Mouse (Mus musculus): ENCODE data around the gene Fkbpl.

Gene Fkbpl

DNA sequence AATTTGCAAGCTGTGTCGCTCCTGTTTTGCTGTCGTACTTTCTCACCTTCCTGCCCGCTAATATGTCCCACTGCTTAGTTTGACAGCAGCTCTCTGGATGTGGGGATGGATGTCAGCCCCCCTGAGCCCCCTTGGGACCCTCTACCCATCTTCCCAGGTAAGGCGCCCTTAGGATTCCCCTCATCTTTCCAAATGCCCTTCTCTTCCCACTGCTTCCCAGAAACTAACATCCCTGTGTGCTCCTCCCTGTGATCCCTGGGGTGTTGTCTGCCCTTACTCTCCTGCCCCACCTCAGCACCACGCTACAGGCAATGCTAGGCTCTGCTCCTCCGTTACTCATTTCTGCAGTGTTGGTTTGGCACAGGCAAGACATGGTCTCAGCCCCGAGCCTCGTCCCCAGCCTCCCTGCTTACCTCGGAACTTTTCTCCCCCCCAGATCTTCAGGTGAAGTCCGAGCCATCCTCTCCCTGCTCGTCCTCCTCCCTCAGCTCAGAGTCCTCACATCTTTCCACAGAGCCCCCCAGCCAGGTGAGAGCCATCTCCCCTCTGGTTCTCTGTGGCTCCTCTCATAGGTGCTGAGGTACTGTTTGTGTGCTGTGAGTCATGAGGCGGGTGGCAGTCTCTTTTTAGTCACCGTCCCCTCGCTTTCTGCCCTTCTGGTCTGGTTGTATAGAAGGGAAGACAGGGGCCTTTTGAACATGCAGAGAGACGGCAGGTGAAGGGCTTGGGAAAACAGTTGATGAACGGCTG is 3.8 kb downstream of the Fkbpl start:
- no peak for DNase-seq (ENCODE audit: low spot score)

DNA sequence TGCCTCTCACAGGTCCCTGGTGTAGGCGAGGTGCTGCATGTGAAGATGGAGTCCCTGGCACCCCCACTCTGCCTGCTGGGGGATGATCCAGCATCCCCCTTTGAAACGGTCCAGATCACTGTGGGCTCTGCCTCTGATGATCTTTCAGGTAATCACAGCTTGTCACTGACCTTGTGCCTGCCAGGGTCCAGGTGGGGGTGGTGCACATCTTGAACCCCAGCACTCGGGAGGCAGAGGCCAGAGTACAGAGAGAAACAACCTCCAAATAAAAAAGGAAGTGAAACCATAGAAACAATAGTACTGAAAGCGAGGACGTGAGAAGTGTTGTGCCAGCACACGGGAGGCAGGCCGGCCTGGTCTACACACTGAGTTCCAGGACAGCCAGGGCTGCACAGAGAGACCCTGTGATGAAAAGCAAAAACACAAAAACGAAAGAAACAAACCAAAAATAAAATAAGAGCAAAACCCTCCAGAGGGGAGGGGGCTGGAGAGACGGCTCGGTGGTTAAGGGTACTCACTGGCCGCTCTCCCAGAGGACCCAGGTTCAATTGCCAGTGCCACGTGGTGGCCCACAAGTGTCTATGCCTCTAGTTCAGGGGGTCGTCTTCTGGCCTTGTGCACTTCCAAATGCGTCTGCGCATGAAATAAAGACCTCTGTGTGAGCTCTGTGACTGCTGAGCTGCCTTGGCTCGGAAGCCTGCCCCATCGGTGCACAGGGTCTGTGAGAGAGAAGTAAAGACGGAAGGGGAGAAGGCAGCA is 4.7 kb downstream of the Fkbpl start:
- DNase-seq (ENCODE audit: low spot score), result no peak

DNA sequence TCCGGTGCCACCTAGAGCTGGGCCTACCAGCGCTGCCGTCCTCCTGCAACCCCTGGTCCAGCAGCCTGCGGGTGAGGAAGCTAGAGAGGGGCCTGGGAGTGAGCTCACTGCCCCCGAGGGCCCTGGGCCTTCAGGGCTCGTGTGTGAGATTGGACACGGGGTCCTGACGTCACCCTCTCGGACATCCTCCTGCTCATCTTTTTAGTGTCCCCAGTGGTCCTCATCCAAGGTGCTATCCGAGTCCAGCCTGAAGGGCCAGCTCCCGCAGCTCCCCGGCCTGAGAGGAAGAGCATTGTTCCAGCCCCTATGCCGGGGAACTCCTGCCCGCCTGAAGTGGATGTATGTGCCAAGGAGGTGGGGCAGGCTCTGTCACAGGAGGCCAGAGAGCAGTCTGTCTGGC is 6.2 kb downstream of the Fkbpl start:
- DNase-seq (ENCODE audit: low spot score), result no peak

DNA sequence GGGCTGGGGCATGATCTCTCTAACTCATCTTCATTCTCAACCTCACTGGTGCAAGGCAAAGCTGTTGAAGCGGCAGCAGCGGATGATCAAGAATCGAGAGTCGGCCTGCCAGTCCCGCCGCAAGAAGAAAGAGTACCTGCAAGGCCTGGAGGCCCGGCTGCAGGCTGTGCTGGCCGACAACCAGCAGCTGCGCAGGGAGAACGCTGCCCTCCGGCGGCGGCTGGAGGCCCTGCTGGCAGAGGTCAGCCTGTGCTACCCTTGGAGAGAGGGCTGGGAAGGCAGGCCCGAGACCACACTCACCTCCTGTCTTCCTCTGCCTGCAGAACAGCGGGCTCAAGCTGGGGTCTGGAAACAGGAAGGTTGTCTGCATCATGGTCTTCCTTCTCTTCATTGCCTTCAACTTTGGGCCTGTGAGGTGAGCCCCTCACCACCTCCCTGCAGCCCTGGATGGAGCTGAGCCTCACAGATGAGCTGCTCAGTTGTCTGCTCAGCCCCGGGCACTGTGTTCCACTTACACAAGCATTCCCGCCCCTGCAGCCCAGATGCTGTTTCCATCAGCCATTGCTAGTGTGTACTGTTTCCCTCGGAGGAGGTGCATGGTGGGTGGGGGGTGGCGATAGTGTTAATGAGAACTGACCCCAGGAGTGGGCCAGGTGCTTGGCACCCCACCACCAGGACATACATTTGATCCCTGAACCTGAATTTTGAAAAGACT is 7.1 kb downstream of the Fkbpl start:
- peak; percentile 69 for DNase-seq (ENCODE audit: low spot score)

DNA sequence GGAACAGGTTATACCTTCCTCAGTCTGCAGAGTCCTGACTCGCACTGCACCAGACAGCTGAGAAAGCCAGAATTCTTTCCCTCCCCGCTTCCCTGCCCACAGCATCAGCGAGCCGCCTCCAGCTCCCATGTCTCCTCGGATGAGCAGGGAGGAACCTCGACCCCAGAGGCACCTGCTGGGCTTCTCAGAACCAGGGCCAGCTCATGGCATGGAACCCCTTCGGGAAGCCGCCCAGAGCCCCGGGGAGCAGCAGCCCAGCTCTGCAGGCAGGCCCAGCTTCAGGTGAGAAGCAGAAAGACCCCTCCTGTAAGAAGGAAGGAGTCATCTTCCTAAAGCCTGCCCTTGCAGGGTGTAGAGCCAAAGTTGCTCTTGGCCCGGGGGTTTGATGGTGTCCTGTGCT is 8.0 kb downstream of the Fkbpl start:
- no peak for DNase-seq (ENCODE audit: low spot score)

DNA sequence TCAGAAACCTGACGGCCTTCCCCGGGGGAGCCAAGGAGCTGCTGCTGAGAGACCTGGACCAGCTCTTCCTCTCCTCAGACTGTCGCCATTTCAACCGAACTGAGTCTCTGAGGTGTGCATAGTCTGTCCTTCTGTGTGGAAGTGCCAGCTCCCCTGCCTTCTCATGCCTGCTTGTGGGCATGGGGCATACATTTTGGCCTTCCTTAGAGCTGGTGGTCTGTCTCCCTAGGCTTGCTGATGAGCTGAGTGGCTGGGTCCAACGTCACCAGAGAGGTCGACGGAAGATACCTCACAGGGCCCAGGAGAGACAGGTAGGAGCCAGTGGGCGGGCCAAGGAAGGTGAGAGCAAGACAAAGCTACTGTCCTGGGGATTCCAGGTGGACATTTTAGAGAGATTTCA is 8.4 kb downstream of the Fkbpl start:
- no peak for DNase-seq (ENCODE audit: low spot score)

DNA sequence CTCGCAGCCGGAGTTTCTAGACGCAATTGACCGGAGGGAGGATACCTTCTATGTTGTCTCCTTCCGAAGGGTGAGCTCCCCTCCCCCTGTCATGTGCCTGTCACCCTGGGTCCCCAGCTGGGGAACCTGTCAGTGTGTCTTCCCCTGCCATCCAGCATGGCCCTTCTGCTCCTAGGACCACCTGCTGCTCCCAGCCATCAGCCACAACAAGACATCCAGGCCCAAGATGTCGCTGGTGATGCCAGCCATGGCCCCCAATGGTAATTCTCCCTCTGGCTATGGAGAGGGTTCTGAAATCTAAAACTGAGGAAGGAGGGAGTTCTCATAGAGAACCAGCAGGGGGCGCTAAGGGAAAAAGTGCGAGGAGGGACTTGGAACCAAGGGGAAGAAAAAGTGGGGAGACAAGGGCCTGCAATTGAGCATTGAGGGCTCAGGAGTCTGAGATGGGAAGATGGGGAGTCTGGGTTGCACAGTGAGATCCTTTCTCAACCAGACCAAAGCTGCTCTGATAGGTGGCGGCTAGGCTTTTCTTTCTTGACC is 9.3 kb downstream of the Fkbpl start:
- peak; percentile 80 for DNase-seq (ENCODE audit: low spot score)

DNA sequence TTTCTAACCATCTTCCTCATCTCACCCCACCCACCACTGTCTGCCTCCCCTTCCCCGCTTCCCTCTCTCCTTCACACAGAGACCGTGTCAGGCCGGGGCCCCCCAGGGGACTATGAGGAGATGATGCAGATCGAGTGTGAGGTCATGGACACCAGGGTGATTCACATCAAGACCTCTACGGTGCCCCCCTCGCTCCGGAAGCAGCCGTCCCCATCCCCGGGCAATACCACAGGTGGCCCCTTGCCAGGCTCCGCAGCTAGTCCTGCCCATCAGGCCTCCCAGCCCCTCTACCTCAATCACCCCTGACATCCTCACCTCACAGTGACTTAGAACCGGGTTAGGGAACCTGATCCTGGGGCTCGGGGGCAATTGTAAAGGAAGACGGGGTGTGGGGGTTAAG is 9.8 kb downstream of the Fkbpl start:
- DNase-seq (ENCODE audit: low spot score), result no peak

DNA sequence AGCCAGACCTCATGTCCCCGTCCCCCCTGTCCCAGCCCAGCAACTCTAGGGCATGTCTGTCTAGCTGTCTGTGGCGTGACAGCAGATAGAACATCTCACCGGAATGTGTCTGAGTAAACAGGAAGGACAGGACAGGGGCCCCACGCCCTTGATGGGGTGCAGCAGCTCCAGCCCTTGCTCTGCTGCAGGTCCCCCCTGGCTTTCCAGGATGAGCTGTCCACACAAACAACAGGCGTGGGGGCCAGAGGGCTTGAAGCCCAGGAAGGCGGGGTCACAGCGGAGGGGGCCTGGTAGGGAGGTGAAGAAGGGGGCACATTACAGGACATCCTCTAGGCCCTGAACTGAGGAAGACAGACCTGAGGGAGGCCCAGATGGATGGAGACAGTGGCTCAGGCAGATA is 10.6 kb downstream of the Fkbpl start:
- no peak for DNase-seq (ENCODE audit: low spot score)

DNA sequence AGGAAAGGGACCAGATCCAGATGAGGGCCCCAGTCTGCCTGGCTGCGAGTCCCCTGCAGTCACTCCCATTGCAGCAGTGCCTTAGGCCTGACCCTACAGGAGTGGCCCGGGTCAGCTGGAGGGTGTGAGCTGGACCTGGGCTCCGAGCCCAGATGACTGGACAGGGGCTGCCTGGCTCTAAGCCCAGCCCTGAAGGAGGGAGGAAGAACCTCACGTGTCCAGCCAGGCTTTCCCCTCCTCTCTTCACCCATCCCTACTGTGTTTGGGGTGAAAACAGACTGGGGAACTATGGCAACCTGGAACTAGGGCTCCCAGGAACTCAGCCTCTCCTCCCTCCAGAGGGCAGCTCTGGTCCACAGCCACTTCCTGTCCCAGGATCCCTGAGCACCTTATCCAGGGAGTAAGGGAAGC is 11.0 kb downstream of the Fkbpl start:
- no peak for DNase-seq (ENCODE audit: low spot score)

DNA sequence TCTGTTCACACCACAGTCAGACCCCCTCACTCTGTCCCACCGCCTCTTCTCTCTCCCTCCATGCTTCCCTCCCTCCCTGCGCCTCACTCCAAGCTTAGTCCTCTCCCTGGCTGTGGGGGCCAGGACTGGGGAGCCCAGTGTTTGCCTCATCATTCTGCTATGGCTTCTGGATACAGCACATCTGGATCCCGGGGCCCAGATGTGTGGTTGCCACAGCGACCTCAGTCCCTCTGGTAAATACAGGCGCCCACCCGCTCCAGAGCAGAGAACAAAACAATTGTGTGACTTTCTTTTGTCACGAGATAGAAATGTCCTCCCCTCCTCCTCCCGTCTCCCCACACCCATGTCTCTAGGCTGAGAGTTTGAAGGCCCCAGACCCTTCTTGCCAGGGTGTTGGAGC is 12.1 kb downstream of the Fkbpl start:
- DNase-seq (ENCODE audit: low spot score), result no peak

DNA sequence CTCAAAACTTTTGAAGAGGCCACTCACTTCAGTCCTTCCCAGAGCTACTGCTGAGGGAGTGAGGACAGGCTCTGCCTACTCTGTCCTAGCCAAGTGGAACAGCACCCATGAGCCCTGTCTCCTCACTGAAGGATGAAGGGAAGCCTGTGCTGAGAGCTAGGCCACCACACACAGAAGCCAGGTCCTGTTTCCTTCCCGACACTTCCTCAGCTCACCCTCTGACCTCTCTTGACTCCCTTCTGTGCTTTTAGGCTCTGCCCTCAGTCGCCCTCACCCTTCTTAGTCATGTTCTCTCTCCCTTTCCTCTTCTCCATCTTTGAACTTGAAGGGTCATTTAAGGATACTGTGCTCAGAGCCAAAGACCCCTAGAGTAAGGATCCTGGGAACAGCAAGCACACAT is 12.7 kb downstream of the Fkbpl start:
- no peak for DNase-seq (ENCODE audit: low spot score)

DNA sequence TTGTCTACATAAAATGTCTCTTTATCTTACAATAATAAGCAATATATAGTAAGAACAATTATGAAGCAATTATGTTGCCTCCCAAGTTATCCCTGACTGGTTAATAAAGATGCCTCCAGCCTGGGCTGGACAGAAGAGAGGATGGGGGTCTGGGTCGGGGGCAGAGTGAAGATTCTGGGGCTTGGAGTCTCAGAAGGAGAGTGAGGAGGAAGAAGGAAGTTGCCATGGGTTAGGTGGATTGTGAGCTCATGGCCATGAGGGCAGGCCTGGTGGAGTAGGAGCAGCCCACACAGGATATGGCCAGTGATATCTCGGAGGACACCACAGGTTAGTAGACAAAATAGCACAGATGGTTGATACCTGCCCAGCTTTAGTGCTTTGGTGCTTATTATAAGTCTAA is 13.6 kb downstream of the Fkbpl start:
- DNase-seq (ENCODE audit: low spot score), result no peak

DNA sequence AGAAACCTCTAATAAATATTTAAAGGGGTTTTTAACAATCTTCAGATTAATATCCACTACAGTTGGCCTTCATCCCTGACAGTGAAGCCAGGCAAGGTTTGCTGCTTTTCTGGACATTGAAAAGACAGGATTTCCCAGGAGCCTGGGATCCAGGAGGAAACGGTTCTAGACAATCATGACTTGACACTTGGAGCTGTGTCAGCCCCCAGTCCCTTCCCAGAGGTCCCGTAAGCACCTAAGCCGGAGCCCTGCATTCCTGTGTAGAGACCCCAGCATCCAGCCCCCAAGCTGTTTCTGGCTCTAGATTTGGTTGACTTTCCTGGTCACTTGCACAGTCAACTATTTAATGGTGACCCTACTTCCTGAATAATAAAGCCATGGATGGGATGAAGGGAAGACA is 14.0 kb downstream of the Fkbpl start:
- DNase-seq (ENCODE audit: low spot score), result no peak

DNA sequence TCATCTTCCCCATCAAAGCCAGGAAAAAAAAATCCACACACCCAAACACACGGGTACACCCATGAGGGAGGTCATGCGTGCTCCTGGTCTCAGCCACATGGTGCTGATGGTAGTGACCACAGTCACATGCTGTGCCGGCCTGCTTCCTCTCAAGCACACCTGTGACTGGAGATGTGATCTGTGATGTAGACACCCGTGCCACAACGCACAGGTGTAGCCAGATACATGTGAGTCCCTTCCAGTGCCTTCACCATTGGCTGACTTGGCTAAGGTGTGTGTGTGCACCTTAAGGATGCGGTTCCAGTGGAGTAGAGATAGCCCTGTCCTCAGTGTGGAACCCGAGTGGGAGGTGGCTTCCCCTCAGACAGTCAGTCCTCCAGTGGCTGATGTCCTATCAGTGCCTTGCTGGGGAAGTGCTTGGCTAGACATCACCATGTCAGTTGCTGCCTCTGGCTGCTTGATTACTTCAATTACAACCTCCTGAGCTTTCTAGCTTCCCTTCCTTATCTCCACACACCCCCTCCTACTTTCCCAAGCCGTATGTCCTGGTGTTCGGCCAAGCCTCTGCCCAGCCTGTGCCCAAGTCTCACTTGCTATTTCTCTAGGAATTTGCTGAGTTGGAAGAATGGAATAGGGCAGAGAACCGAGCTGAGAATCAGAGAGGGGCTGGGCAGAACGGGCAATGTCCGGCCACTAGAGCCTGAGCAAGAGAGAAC is 14.8 kb downstream of the Fkbpl start:
- no peak for DNase-seq (ENCODE audit: low spot score)

DNA sequence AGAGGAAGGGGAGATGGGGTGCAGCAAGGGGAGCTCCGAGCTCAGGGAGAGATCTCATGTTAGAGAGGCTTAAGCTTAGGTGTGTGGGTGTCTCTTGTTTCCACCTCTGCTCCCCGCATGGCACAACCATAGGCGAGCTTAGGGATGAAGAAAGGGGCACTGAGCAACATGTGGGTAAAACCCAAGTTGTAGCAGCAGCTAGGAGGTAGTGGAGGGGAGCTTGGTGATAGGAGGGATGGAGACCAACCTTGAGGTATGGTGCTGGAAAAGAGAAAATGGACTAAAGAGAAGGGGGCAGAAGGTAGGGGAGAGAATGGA is 15.3 kb downstream of the Fkbpl start:
- no peak for DNase-seq (ENCODE audit: low spot score)

DNA sequence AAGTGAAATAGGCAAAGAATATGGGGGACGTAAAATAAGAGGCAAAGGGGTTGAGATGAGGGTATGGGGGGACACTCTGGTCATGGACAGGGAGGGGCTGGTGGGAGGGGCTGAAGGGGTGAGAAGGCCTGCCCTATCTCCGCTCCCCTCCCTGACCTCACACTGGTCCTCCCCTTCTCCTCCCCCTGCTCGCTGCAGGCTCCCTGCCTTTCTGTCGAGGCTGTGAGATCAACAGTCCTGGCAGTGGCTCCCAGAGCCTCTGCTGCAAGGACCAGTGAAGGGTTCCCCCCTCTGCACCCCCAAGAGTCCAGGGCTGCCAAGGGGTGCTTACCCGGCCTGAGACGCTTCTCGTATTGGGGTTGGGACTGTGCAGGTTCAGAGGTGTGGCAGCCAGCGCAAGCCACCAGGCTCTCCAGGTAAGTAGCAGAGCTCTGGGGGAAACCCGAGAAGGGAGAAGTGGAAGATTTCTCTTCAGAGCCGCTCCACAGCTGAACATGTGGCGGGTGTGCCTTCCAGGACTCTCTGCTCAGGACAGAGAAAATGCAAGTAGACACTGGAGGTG is 15.8 kb downstream of the Fkbpl start:
- no peak for DNase-seq (ENCODE audit: low spot score)

DNA sequence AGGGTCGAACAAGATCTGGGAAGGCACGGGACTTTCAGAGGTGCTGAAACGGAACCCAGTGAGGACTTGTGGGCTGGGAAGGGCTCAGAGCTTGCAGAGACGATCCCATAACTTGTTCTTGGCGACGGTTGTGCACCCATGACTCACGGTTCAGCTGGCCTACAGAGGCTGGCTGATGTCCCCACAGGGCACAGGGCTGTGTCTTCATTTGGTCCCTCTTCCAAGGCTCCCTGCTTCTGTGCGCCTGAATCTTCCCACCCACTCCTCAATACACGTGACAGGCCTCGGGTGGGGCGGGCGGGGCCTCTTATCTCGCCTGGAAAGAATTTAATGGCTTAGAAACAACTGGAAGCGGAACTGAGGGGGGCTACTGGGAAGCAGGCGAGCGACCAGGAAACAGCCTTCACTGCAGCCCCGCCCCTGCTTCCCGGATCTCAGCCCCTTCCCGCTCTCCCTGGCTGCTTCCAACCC is 16.6 kb downstream of the Fkbpl start:
- DNase-seq (ENCODE audit: low spot score), result no peak

DNA sequence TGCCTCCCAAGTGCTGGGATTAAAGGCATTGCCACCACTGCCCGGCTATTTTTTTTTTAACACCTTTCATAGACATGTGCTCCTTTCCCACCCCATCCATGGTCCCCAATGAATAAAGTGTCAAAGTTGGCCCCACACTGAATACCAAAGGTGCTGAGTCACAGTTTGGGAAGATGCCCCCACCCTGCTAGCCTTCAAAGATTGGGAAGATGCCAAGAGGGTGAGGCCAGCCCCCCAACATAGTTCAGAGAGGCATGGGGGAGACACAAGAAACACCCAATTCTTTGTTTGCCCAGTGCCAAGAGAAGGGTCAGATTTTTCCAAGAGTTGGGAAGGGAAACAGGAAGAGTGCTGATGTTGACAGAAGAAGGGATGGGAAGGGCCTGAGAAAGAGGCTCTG is 17.9 kb downstream of the Fkbpl start:
- no peak for DNase-seq (ENCODE audit: low spot score)

DNA sequence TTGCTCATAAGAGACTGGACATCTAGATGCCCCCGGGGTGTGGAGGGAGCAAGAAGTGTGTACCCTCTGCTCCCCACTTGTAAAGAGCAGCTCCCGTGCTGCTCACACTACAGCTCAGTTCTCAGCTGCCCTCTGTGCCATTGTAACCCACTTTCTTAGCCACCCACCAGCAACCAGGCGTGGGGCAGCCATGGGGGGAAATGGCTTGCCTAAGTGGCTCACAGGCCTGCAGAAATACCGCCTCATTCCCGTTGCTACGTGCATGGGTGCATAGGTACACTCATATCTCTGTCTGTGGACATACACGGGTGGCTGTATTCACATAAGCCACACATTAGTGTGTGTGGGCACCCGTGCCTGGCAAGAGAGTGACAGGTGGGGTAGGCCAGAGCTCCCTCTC is 18.4 kb downstream of the Fkbpl start:
- DNase-seq (ENCODE audit: low spot score), result no peak

DNA sequence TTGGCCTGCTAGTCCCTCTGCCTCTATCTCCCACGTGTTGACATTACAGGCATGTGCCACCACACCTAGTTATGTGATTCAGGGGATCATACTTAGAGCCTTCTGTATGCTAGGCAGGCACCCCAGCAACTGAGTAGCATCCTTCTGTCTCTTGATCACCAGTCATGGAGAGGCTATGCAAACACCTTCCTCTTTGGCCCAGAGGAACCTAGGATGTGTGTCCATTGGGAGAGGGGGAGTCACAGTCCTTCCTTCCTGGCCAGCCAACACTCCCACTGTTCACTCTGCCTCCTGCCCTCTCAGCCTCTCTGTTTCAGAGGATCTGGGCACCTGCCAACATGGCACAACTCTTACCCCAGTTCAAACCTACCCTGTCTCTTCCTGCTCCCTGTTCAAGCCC is 19.0 kb downstream of the Fkbpl start:
- no peak for DNase-seq (ENCODE audit: low spot score)

DNA sequence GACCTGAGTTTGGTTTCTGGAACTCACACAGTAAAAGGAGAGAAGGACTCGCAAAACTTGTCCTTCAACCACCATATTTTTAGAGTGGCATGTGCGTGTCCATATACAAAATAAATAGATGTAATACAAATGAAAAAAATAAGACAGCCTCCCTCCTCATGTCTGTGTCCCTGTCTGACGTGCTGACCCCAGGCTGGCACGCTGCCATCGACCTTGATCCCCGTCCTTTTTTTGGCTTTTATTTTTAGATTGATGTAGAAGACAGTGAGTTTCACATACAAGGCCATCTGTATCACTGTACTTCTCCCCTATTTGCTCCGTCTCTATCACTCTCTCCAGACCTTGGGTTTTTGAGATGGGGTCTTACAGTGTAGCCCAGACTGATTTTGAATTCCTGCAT is 19.9 kb downstream of the Fkbpl start:
- DNase-seq (ENCODE audit: low spot score), result no peak

All from retina, embryonic 14.5 days (tissue).